Mouse (Mus musculus) limb, embryonic 13.5 days (tissue): ENCODE data around the gene Ing5. TPM values are rescaled to one million over a fixed set of nuclear protein-coding genes. Genes with fewer than 3 reads are reported as not detected.

Experiments
- ATAC-seq: fragments of 200-750 bp; cut with Nextera tagmentation; 2 replicates; pipeline ENCODE4 v1.8.0; 2017; ENCODE audit warnings: low read depth, moderate number of reproducible peaks, moderate TSS enrichment; ENCODE audit not compliant: low FRiP score
- H3K27ac ChIP-seq: fragments of 300-500 bp; sonication (generic); 2 replicates; pipeline ENCODE4 v1.5.1; 2015; ENCODE audit warnings: inconsistent platforms, mild to moderate bottlenecking, moderate library complexity
- H3K27me3 ChIP-seq: fragments of 300-500 bp; sonication (generic); 2 replicates; pipeline ENCODE4 v1.6.1; 2015; ENCODE audit warnings: mild to moderate bottlenecking, inconsistent platforms
- H3K36me3 ChIP-seq: fragments of 300-500 bp; sonication (generic); 2 replicates; pipeline ENCODE4 v1.6.1; 2015; ENCODE audit warnings: inconsistent platforms, mild to moderate bottlenecking, moderate library complexity
- H3K4me1 ChIP-seq: fragments of 300-500 bp; sonication (generic); 2 replicates; pipeline ENCODE4 v1.6.1; 2015; ENCODE audit warnings: inconsistent platforms
- H3K4me2 ChIP-seq: fragments of 300-500 bp; sonication (generic); replicated peaks from 2 replicates; pipeline ENCODE4 v1.6.1; 2015; ENCODE audit warnings: inconsistent platforms, mild to moderate bottlenecking, moderate library complexity
- H3K4me3 ChIP-seq: fragments of 300-500 bp; sonication (generic); 2 replicates; pipeline ENCODE4 v1.5.1; 2015; ENCODE audit warnings: moderate library complexity, mild to moderate bottlenecking, inconsistent platforms
- H3K9ac ChIP-seq: fragments of 300-500 bp; sonication (generic); 2 replicates; pipeline ENCODE4 v1.6.1; 2015; ENCODE audit warnings: mild to moderate bottlenecking, inconsistent platforms
- H3K9me3 ChIP-seq: fragments of 300-500 bp; sonication (generic); 2 replicates; pipeline ENCODE4 v1.6.1; 2016; ENCODE audit warnings: inconsistent platforms
- WGBS: fragments of 180-500 bp; shearing (Covaris S2); methylation state at CpG from one replicate; pipeline ENCODE4 v1.1.7; 2015; 5-methylcytosine and 5-hydroxymethylcytosine counted together
- polyA plus RNA-seq: library from polyadenylated mRNA; unstranded; fragments of >200 nt; fragmentation: Nextera tagmentation; extraction: Ambion mirVana; gene quantifications from 2 replicates; pipeline ENCODE4 v1.2.1, GENCODE M21; 2015

Ing5 gene
- polyA plus RNA-seq, 1 experiment from 2014 or later = 15.6 TPM

DNA sequence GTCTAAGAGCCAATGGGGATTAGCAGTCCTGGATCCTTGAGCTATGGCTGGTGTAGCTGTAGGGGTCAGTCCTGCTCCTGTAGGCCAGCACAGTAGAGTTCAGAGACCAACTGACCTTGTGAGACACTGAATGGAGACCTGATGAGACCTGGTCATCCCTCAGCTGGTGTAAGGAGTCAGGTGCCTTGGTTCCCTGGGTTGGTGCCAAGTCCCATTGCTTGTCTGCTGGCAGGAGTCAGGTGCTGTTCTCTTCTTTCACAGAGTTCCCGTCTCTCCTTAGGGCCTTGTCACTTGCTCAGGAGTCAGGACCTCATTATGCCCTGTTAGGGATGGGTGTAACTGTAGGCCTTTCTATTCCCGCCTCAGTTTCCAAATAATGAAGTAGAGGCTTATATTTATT lies 16.9 kb upstream of the Ing5 start:
- no peak overlapping the region for H3K4me3 ChIP-seq
- no peaks in the 10 kb centered on the region for H3K9me3 ChIP-seq
- peaks cover 98% of the 10 kb centered on the region for H3K36me3 ChIP-seq
- ATAC-seq = no peak
- H3K27ac ChIP-seq = no peak overlapping the region
- H3K4me2 ChIP-seq = no peak overlapping the region
- H3K27me3 ChIP-seq = no peaks in the 10 kb centered on the region
- WGBS = 82% methylated on average over 2 of the region's 2 CpGs
- no peak overlapping the region for H3K9ac ChIP-seq
- H3K4me1 ChIP-seq = no peaks in the 10 kb centered on the region

DNA sequence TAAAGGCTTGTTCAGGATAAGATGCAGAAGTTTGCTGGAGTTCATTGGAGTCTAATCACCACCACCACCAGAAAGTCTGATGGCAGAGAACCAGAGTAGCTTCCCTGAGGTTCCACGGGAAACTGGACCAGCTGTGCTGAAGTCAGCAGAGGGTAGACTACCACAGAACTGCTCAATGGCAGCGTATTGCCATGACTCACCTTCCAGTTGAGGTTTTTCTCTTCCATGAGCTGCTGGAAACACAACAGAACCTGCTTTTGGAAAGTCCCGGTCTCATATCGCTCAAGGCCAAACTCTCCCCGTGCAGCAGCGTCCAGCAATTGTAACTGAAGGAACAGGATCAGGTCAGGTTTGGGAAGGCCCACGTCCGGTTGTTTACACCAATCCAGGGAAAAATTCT lies 9.2 kb upstream of the Ing5 start:
- no peak overlapping the region for H3K9ac ChIP-seq

DNA sequence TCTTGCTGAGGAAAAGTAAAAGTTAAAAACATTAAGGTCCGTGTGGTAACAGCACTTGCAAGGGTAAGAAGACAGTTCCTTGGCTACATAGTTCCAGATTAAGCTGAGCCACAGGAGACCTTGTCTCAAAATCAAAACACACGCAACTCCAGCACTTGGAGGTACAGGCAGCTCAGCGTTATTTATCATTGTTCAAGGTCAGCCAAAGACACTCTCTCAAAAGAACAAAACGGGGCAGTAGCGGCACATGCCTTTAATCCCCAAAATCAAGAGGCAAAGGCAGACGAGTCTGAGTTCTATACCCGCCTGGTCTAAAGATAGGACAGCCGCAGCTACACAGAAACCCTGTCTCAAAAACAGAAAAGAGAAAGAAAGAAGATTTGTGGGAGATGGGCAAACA lies 7.9 kb upstream of the Ing5 start:
- no peaks in the 10 kb centered on the region for H3K9me3 ChIP-seq
- no peaks in the 10 kb centered on the region for H3K27me3 ChIP-seq
- no peak overlapping the region for H3K27ac ChIP-seq
- H3K36me3 ChIP-seq = peaks cover 88% of the 10 kb centered on the region
- no peak overlapping the region for H3K4me2 ChIP-seq
- H3K9ac ChIP-seq = no peak overlapping the region
- ATAC-seq = no peak
- H3K4me1 ChIP-seq = peaks cover 4% of the 10 kb centered on the region
- WGBS = 86% methylated on average over 8 of the region's 8 CpGs
- no peak overlapping the region for H3K4me3 ChIP-seq

More for the DNA sequence above, 9.2 kb upstream of the Ing5 start:
- Histone ChIP-seq H3K4me3 (no peak overlapping the region), H3K36me3 (peaks cover 90% of the 10 kb centered on the region), H3K9me3 (no peaks in the 10 kb centered on the region), H3K27ac (no peak overlapping the region), H3K4me2 (no peak overlapping the region), H3K4me1 (no peaks in the 10 kb centered on the region; the same call in 1 of the 2 replicates), H3K27me3 (no peaks in the 10 kb centered on the region)
- no peak for ATAC-seq
- WGBS = 94% methylated on average over 8 of the region's 8 CpGs

DNA sequence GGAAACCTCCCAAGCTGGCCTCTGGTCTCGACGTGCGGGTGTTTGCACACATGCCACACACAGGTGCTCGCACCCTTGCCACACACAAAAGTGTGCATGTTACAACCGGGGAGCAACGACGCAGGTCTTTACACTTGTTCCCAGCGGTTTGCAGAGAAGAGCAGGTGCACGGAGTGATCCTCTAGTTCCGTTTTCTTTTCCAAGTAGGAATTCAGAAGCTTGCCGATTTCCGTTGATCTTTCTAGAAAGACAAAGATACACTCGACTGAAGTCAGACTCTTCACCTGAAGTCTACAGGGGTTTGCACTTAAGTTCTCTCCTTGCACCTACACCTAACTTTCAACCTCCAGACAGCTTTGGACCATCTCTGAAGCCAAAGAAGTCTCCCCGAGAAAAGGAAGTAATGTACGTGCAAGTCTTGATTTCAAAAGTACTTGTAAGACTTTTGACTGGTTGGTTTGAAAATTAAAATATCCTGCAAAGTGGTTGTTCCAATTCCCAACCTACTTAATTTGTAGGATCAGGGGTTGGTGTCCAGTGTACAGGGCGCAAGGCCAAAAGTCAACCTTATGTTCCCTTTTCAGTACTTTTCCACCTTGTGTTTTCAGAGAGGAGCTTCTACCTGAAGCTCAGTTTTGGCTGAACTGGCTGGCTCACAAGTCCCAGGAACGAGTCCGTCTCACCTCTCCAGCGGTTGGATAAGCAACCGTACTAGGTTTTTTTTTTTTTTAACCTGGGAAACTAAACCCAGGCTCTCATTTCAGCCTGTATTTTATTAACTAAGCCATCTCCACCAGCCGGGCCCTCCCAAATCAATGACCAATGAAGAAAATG lies 2.9 kb upstream of the Ing5 start:
- ATAC-seq = no peak

DNA sequence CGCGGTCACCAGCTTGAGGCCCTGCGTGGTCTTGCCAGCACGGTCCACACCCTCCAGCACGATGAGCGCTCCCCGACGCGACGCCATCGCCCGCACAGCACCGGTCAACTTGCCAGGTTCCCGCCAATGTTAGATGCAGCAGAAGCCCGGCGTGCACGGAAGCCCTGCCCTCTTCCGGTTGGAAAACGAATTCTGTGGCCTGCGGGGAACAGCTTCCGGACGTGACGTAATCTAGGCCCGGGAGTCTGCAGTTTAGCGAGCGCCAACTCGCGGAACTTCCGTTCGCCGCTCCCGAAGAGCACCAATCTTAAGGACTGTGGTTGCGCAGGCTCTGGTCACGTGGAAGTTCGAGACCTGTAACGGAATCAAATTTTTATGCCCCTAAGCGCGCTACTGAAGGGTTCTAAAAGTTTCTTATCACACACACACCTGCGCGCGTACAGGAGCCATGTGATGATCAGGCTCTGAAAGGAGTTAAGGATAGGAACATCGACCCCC lies 2.0 kb upstream of the Ing5 start, which contains the start of gene Dtymk:
Dtymk (minus strand) TSS at position 194 of the 498 bp plus-strand sequence.
- Histone ChIP-seq H3K4me3 (peak within 1 kb of the TSS; percentile 77), H3K4me2 (peak within 1 kb of the TSS; percentile 89), H3K36me3 (peaks cover 46% of the 10 kb centered on the region), H3K9ac (peak within 1 kb of the TSS; percentile 83), H3K27ac (peak within 1 kb of the TSS; percentile 81), H3K9me3 (no peaks in the 10 kb centered on the region), H3K4me1 (peaks cover 40% of the 10 kb centered on the region), H3K27me3 (no peaks in the 10 kb centered on the region)
- WGBS = under 1% methylated on average over 42 of the region's 42 CpGs
- ATAC-seq = peak; percentile 73

More for the DNA sequence above, 2.9 kb upstream of the Ing5 start:
- H3K9ac ChIP-seq = peak overlapping the region; percentile 83
- peaks cover 38% of the 10 kb centered on the region for H3K4me1 ChIP-seq
- H3K9me3 ChIP-seq = no peaks in the 10 kb centered on the region
- H3K27me3 ChIP-seq = no peaks in the 10 kb centered on the region
- peak overlapping the region; percentile 77 for H3K4me3 ChIP-seq
- 74% methylated on average over 21 of the region's 21 CpGs for WGBS
- H3K4me2 ChIP-seq = peak overlapping the region; percentile 89
- H3K36me3 ChIP-seq = peaks cover 40% of the 10 kb centered on the region
- H3K27ac ChIP-seq = peak overlapping the region; percentile 81; the same call in 1 of the 2 replicates

DNA sequence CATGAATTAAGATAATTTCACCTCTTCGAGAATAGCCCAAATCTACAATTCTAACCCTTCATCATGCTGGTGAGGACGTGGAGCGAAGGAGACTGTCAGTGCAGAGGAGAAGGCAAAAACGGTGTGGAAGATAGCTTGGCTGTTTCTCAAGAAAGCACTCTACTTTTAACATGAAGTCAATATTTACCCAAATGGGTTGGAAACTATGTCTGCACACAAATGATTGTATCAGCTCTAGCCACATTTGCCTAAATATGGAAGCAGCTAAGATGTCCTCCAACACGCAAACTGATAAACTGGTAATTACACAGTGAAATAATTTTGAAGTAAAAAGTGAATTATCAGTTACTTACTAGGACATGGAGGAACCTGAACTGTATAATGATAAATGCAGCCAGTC lies 994 bp upstream of the Ing5 start:
- peaks cover 40% of the 10 kb centered on the region for H3K4me1 ChIP-seq
- peaks cover 47% of the 10 kb centered on the region for H3K36me3 ChIP-seq
- ATAC-seq = no peak
- peak overlapping the region; percentile 77 for H3K4me3 ChIP-seq
- H3K9ac ChIP-seq = no peak overlapping the region; the same call in 1 of the 2 replicates
- peak overlapping the region; percentile 81; the same call in 1 of the 2 replicates for H3K27ac ChIP-seq
- peak overlapping the region; percentile 89 for H3K4me2 ChIP-seq
- no peaks in the 10 kb centered on the region for H3K9me3 ChIP-seq
- 87% methylated on average over 5 of the region's 5 CpGs for WGBS
- no peaks in the 10 kb centered on the region for H3K27me3 ChIP-seq

DNA sequence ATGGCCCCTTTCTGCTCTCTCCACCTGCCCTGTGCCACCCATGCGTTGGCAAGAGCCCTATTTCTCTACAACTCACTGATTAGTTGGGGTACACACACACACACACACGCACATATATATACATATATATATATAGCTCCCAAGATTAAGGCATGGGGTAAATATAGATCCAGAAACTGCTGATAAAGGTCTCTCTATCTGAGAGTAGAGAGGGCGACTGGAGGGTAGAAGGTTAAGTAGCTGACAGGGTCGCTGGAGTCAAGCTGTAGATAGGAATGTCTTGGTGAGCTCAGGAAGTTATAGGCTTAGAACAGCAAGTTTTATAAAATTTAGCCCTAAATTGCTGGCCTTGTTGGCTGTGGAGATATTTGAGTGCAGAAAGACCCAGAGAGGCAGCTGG lies 1.1 kb downstream of the Ing5 start:
- H3K27me3 ChIP-seq = no peaks in the 10 kb centered on the region
- peak overlapping the region; percentile 89 for H3K4me2 ChIP-seq
- H3K36me3 ChIP-seq = peaks cover 45% of the 10 kb centered on the region
- peak overlapping the region; percentile 77 for H3K4me3 ChIP-seq
- peaks cover 40% of the 10 kb centered on the region for H3K4me1 ChIP-seq
- H3K9ac ChIP-seq = no peak overlapping the region
- no peak for ATAC-seq
- H3K27ac ChIP-seq = no peak overlapping the region
- 85% methylated on average over 4 of the region's 4 CpGs for WGBS
- no peaks in the 10 kb centered on the region for H3K9me3 ChIP-seq

DNA sequence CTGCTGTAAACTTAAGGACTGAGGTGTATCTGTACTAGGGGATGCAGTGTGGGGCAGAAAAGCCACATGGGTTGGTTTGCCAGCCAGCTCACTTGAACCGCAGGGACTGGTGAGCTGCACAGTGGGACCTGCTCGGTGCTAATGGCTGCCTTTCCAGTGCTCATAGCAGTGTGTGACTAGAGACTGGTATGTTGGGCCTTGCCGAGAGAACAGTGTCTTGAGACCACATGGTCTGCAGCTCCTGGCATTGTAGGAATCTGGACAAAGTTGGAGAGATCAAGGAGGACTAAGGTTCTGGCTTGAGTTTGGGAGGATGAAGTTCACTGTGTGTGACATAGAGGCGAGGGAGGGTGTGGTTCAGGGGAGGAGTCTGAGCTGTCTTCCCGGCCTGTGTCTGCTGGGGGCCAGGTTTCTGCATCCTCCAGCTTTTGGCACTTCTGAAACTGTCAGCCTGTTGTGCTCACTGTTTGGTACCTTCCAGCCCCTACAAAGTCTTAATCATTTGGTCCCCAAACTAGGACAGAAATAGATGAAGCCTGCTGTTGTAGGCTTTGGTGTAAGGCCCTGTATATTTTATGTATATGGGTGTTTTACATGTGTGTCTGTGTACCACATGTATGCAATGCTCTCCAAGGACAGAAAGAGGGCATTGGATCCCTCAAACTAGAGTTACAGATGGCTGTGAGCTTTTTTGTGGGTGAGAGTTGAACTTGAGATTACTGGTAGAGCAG lies 1.6 kb downstream of the Ing5 start:
- peak overlapping the region; percentile 89 for H3K4me2 ChIP-seq
- no peak for ATAC-seq

DNA sequence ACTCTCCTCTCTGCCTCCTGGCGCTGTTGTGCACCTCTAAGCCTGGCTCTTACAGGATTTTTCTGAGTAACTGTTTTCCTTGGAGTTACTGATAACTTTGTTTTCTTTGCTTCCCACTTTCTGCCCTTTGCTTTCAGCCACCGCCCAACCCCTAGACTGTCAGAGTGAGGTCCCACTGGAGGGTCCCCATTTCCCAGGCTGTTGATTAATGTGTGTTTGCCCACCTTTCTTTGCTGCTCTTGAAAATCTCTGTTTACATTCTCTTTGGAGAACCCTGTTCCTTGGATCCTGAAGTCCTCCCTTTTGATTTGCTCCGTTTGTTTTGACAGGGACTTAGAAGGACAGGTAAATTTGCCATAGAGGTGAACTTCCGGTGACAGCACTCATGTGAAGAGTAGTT lies 5.1 kb downstream of the Ing5 start:
- no peak for ATAC-seq
- H3K36me3 ChIP-seq = peaks cover 77% of the 10 kb centered on the region

More for the DNA sequence above, 1.6 kb downstream of the Ing5 start:
- Histone ChIP-seq H3K4me1 (peaks cover 40% of the 10 kb centered on the region), H3K36me3 (peaks cover 45% of the 10 kb centered on the region), H3K27ac (no peak overlapping the region), H3K9ac (no peak overlapping the region), H3K4me3 (peak overlapping the region; percentile 77), H3K9me3 (no peaks in the 10 kb centered on the region), H3K27me3 (no peaks in the 10 kb centered on the region)
- WGBS = 79% methylated on average over 5 of the region's 5 CpGs

DNA sequence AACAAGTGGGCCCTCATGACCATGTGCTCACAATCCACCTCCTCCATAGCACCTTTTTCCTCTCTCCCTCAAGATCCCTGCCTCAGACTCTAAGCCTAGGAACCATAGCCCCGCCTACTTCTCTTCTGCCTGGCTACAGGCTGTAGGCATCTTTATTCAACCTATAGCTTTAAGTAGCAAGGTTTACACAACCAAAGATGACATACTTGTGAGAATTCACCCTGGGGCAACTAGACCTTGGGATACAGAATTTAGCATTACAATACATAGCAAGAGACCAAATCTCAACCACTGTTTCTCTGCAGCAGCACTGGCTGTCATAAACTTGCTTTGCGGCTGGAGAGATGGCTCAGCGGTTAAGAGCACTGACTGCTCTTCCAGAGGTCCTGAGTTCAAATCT lies 6.2 kb downstream of the Ing5 start:
- WGBS = 93% methylated on average over 3 of the region's 3 CpGs
- no peak overlapping the region for H3K4me2 ChIP-seq
- H3K4me1 ChIP-seq = peaks cover 11% of the 10 kb centered on the region
- H3K9me3 ChIP-seq = no peaks in the 10 kb centered on the region
- H3K27me3 ChIP-seq = no peaks in the 10 kb centered on the region
- H3K36me3 ChIP-seq = peaks cover 88% of the 10 kb centered on the region
- H3K27ac ChIP-seq = no peak overlapping the region
- H3K4me3 ChIP-seq = no peak overlapping the region
- H3K9ac ChIP-seq = no peak overlapping the region
- no peak for ATAC-seq

More for the DNA sequence above, 5.1 kb downstream of the Ing5 start:
- no peak overlapping the region for H3K4me2 ChIP-seq
- peaks cover 19% of the 10 kb centered on the region for H3K4me1 ChIP-seq
- no peak overlapping the region for H3K27ac ChIP-seq
- no peaks in the 10 kb centered on the region for H3K27me3 ChIP-seq
- H3K4me3 ChIP-seq = no peak overlapping the region
- H3K9me3 ChIP-seq = no peaks in the 10 kb centered on the region
- WGBS = 92% methylated on average over 4 of the region's 4 CpGs
- H3K9ac ChIP-seq = no peak overlapping the region

DNA sequence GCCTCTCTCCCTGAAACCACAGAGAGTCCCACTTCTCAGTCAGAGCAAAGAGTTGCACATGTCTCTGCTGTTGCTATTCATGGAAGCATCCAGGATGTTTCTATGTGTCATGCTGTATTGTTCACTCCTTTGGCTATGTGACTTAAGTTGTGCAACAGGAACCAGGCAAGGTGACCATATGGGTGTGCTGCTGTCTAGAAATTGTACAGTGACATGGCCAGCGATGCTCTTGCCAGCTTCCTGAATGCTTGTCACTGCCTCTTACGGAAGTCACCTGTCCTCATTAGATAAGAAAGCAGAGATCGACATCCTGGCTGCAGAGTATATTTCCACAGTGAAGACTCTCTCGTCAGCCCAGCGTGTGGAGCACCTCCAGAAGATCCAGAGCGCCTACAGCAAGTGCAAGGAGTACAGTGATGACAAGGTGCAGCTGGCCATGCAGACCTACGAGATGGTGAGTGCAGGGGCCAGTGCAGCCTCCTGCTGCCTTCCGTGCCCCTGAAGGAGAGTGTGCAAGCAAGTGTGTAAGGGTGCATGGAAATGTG lies 7.8 kb downstream of the Ing5 start:
- H3K36me3 ChIP-seq = peaks cover 95% of the 10 kb centered on the region
- H3K9ac ChIP-seq = no peak overlapping the region
- no peak for ATAC-seq
- H3K27me3 ChIP-seq = no peaks in the 10 kb centered on the region
- no peak overlapping the region for H3K27ac ChIP-seq
- H3K4me1 ChIP-seq = no peaks in the 10 kb centered on the region
- H3K4me2 ChIP-seq = no peak overlapping the region
- 92% methylated on average over 8 of the region's 8 CpGs for WGBS
- H3K4me3 ChIP-seq = no peak overlapping the region
- H3K9me3 ChIP-seq = no peaks in the 10 kb centered on the region
